ENCODE assay signal across 15 mouse cellular contexts in genomic region chr3:152721301-152721700, GRCm38 (mm10). TPM values are rescaled to one million over a fixed set of nuclear protein-coding genes. Genes with fewer than 3 reads are reported as not detected.
DNase-seq lines count a peak whose midpoint lies in the region; ATAC-seq and TF ChIP-seq lines count a peak whose summit lies in the region.
"Had no signal": no experiment of that assay in that cellular context is flagged by ENCODE, and none has a peak within 500 bp of the region (broad histone marks: within the 10 kb centered on the region; RNA-seq: fewer than 3 reads in every experiment).

No protein-coding gene starts in this region.

- intact Hi-C loops in heart, adult 2 months (cut with DNase I) = no loop called here

- no peaks in the 10 kb centered on the region for H3K36me3 ChIP-seq in heart, adult 2 months (ENCODE audit: control insufficient read depth, insufficient read depth, low read length)
- H3K36me3 ChIP-seq in heart, embryonic 12.5 days = peaks cover 11% of the 10 kb centered on the region
- no peaks in the 10 kb centered on the region for H3K36me3 ChIP-seq in lung, postnatal 0 days (ENCODE audit: insufficient read depth, low read length)
- H3K36me3 ChIP-seq in splenic B cell, adult 2 months (ENCODE audit: control insufficient read depth, insufficient read depth, low read length, poor library complexity, severe bottlenecking) = no peaks in the 10 kb centered on the region; the same call in 1 of the 2 replicates
- peaks cover 8% of the 10 kb centered on the region; the same call in 1 of the 2 replicates for H3K36me3 ChIP-seq in hindbrain, embryonic 12.5 days
- H3K36me3 ChIP-seq: stomach, embryonic 15.5 days had no signal

- H3K4me3 ChIP-seq in heart, adult 2 months = no peak overlapping the region
- H3K4me3 ChIP-seq in heart, embryonic 12.5 days = no peak overlapping the region
- H3K4me3 ChIP-seq in lung, postnatal 0 days (ENCODE audit: low read depth, low read length) = no peak overlapping the region
- no peak overlapping the region for H3K4me3 ChIP-seq in bone marrow, adult 2 months (replicated peaks; ENCODE audit: control insufficient read depth, low read depth, low read length)
- H3K4me3 ChIP-seq in hindbrain, embryonic 12.5 days = no peak overlapping the region
- H3K4me3 ChIP-seq: forebrain, embryonic 13.5 days; neural tube, embryonic 13.5 days; stomach, embryonic 15.5 days had no signal

- TF ChIP-seq CTCF in heart, adult 2 months (IDR thresholded peaks at IDR 0.05) = peak; percentile 39
- peak; percentile 34 for TF ChIP-seq CTCF in lung, postnatal 0 days (IDR thresholded peaks at IDR 0.05)
- TF ChIP-seq CTCF in bone marrow, adult 2 months (IDR thresholded peaks at IDR 0.05; ENCODE audit: control insufficient read depth, insufficient read depth, low read length) = peak; percentile 49; the same call in 1 of the 2 replicates

- peaks cover 4% of the 10 kb centered on the region for H3K79me2 ChIP-seq in heart, adult 2 months (replicated peaks; ENCODE audit: control insufficient read depth, insufficient read depth, low read length)

- no peaks in the 10 kb centered on the region for H3K4me1 ChIP-seq in heart, adult 2 months (ENCODE audit: control insufficient read depth, insufficient read depth, low read length)
- H3K4me1 ChIP-seq in heart, embryonic 12.5 days (replicated peaks) = peaks cover under 1% of the 10 kb centered on the region; the same call in 1 of the 2 replicates
- H3K4me1 ChIP-seq in lung, postnatal 0 days (ENCODE audit: insufficient read depth, low read depth, low read length) = no peaks in the 10 kb centered on the region
- no peaks in the 10 kb centered on the region for H3K4me1 ChIP-seq in bone marrow, adult 2 months (ENCODE audit: control insufficient read depth, insufficient read depth, low read length)
- no peaks in the 10 kb centered on the region for H3K4me1 ChIP-seq in hindbrain, embryonic 12.5 days
- H3K4me1 ChIP-seq: forebrain, embryonic 13.5 days; neural tube, embryonic 13.5 days; stomach, embryonic 15.5 days had no signal

- no peak for ATAC-seq in heart, embryonic 12.5 days (ENCODE audit: insufficient number of reproducible peaks, low FRiP score)
- no peak for ATAC-seq in lung, postnatal 0 days
- no peak for ATAC-seq in hindbrain, embryonic 12.5 days (ENCODE audit: low FRiP score)
- ATAC-seq: forebrain, embryonic 13.5 days had no signal

- no peak overlapping the region for H3K27ac ChIP-seq in heart, adult 2 months
- no peak overlapping the region for H3K27ac ChIP-seq in heart, embryonic 12.5 days (ENCODE audit: poor library complexity, severe bottlenecking)
- H3K27ac ChIP-seq in lung, postnatal 0 days (ENCODE audit: low read length) = no peak overlapping the region
- H3K27ac ChIP-seq in bone marrow, adult 2 months (ENCODE audit: control insufficient read depth, insufficient read depth, low read depth, low read length, poor library complexity) = no peak overlapping the region
- no peak overlapping the region for H3K27ac ChIP-seq in hindbrain, embryonic 12.5 days
- H3K27ac ChIP-seq: forebrain, embryonic 13.5 days; neural tube, embryonic 13.5 days; stomach, embryonic 15.5 days had no signal

- TF ChIP-seq EP300 in heart, adult 2 months (IDR thresholded peaks at IDR 0.05; ENCODE audit: insufficient read depth, low read depth, low read length) = no peak
- no peak for TF ChIP-seq EP300 in lung, postnatal 0 days (IDR thresholded peaks at IDR 0.05)

- DNase-seq in heart, adult 2 months = no peak
- no peak for DNase-seq in lung, postnatal 0 days (ENCODE audit: low spot score)
- no peak for DNase-seq in lung, postnatal 14 days
- DNase-seq in splenic B cell, adult 2 months (ENCODE audit: low read depth, low spot score) = peak; percentile 10
- no peak for DNase-seq in adrenal gland, adult 18-20 months (ENCODE audit: low spot score in 2 of 2)
- DNase-seq: cerebellum, adult 18-20 months; gastrocnemius, postnatal 14 days; kidney, adult 8-10 months; midbrain, embryonic 14.5 days had no signal

- 84% methylated on average over 6 of the region's 6 CpGs for WGBS in heart, adult 2 months
- 84% methylated on average over 6 of the region's 6 CpGs for WGBS in heart, embryonic 12.5 days
- WGBS in lung, postnatal 0 days = 87% methylated on average over 6 of the region's 6 CpGs
- WGBS in bone marrow, adult 2 months = 84% methylated on average over 6 of the region's 6 CpGs
- 85% methylated on average over 6 of the region's 6 CpGs for WGBS in hindbrain, embryonic 12.5 days

- no peaks in the 10 kb centered on the region for H3K9me3 ChIP-seq in heart, embryonic 12.5 days (replicated peaks)
- no peaks in the 10 kb centered on the region for H3K9me3 ChIP-seq in lung, postnatal 0 days (ENCODE audit: low read length)
- no peaks in the 10 kb centered on the region for H3K9me3 ChIP-seq in hindbrain, embryonic 12.5 days (replicated peaks)
- H3K9me3 ChIP-seq: forebrain, embryonic 13.5 days; neural tube, embryonic 13.5 days; stomach, embryonic 15.5 days had no signal

- H3K4me2 ChIP-seq in heart, embryonic 12.5 days = no peak overlapping the region
- H3K4me2 ChIP-seq in lung, postnatal 0 days (replicated peaks; ENCODE audit: low read depth, low read length) = no peak overlapping the region
- no peak overlapping the region for H3K4me2 ChIP-seq in hindbrain, embryonic 12.5 days (replicated peaks)
- H3K4me2 ChIP-seq: forebrain, embryonic 13.5 days; neural tube, embryonic 13.5 days; stomach, embryonic 15.5 days had no signal

- no peaks in the 10 kb centered on the region for H3K27me3 ChIP-seq in heart, adult 2 months (ENCODE audit: control insufficient read depth, insufficient read depth, low read length)
- H3K27me3 ChIP-seq in heart, embryonic 12.5 days (replicated peaks) = no peaks in the 10 kb centered on the region
- no peaks in the 10 kb centered on the region for H3K27me3 ChIP-seq in lung, postnatal 0 days (replicated peaks; ENCODE audit: insufficient read depth, low read length)
- no peaks in the 10 kb centered on the region for H3K27me3 ChIP-seq in splenic B cell, adult 2 months (ENCODE audit: control insufficient read depth, insufficient read depth, low read length, poor library complexity, severe bottlenecking)
- no peaks in the 10 kb centered on the region for H3K27me3 ChIP-seq in hindbrain, embryonic 12.5 days
- H3K27me3 ChIP-seq: forebrain, embryonic 13.5 days; neural tube, embryonic 13.5 days; stomach, embryonic 15.5 days had no signal

- no peak overlapping the region for H3K9ac ChIP-seq in heart, adult 2 months (ENCODE audit: low read depth, low read length)
- no peak overlapping the region for H3K9ac ChIP-seq in heart, embryonic 12.5 days
- H3K9ac ChIP-seq in lung, postnatal 0 days (replicated peaks; ENCODE audit: low read depth) = no peak overlapping the region
- no peak overlapping the region for H3K9ac ChIP-seq in hindbrain, embryonic 12.5 days
- H3K9ac ChIP-seq: forebrain, embryonic 13.5 days; neural tube, embryonic 13.5 days; stomach, embryonic 15.5 days had no signal

- TF ChIP-seq POLR2A in heart, adult 2 months (IDR thresholded peaks at IDR 0.05; ENCODE audit: insufficient read depth, low read depth, low read length) = no peak
- no peak for TF ChIP-seq POLR2A in bone marrow, adult 2 months (IDR thresholded peaks at IDR 0.05; ENCODE audit: borderline replicate concordance, control insufficient read depth, low read depth, low read length)

RNA-seq across cellular contexts. Expression of gene Pigk, which starts 7.4 kb away (rescaled TPM):
- total RNA-seq in heart, adult 2 months (2021) = 10 to 100 TPM; 24.0 to 28.1 TPM
- polyA plus RNA-seq in heart, adult 2 months (2012; rRNA removed) = 6.4 and 10.7 TPM in 2 replicates
- 41.4 and 41.7 TPM in 2 replicates for polyA plus RNA-seq in heart, embryonic 12.5 days (2016; fragmentation: Nextera tagmentation; extraction: Ambion mirVana)
- polyA plus RNA-seq in lung, postnatal 0 days (2015; fragmentation: Nextera tagmentation; extraction: Ambion mirVana) = 41.5 and 44.6 TPM in 2 replicates
- polyA plus RNA-seq in bone marrow, adult 2 months (2011; ENCODE audit: insufficient read depth, insufficient read length, low replicate concordance, missing spikeins) = 8.2 and 17.7 TPM in 2 replicates
- 46.1 and 50.6 TPM in 2 replicates for polyA plus RNA-seq in hindbrain, embryonic 12.5 days (2016; fragmentation: Nextera tagmentation; extraction: Ambion mirVana)
- total RNA-seq in adrenal gland, adult 18-20 months (2021) = 10 to 100 TPM; 50.6 to 63.5 TPM

RNA-seq across cellular contexts. Expression of gene Ak5, which starts 53.1 kb away (rescaled TPM):
- total RNA-seq in heart, adult 2 months (2021) = not detected
- 0.06 and 0.45 TPM in 2 replicates for polyA plus RNA-seq in heart, adult 2 months (2012; rRNA removed)
- 1.6 and 1.8 TPM in 2 replicates for polyA plus RNA-seq in heart, embryonic 12.5 days (2016; fragmentation: Nextera tagmentation; extraction: Ambion mirVana)
- polyA plus RNA-seq in lung, postnatal 0 days (2015; fragmentation: Nextera tagmentation; extraction: Ambion mirVana) = 0.47 and 0.49 TPM in 2 replicates
- 0.29 TPM in 1 of 2 replicates, not detected in the other for polyA plus RNA-seq in bone marrow, adult 2 months (2011; ENCODE audit: insufficient read depth, insufficient read length, low replicate concordance, missing spikeins)
- polyA plus RNA-seq in hindbrain, embryonic 12.5 days (2016; fragmentation: Nextera tagmentation; extraction: Ambion mirVana) = 2.1 and 2.4 TPM in 2 replicates
- 1 to 10 TPM; 3.0 to 4.4 TPM for total RNA-seq in adrenal gland, adult 18-20 months (2021)
